In the genomic region with DNA sequence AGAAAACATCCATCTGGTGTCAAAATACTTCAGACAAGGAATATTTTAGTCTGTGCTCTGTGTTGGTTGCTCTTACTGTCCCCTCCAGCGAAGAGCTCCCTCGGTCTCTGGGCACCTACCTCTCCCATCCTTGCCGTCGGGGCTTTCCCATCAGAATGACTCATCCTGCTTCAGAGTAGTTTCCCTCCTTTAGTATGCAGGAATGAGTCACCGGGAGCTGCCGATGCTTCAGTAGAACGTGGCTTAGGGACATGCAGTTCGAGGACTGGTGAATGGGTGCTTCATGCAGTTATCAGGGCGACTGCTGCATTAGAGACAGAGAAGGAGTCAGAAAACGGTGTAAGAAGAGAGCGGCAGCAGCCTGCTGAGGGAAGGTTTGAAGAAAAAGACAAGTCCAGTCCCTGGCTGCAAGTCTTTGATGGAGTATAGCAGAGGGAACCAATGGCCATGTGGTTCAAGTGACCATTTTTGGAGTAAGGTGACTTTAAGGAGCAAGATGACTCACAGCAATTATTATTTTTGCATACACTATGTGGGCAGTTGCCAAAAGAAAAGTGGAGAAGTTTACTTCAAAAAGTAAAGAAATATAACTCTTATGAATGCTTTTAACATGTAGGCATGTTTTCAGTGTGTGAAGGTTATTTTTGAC, we compare ENCODE assay signal across 16 mouse cellular contexts.
DNase-seq lines count a peak whose midpoint lies in the region.
"Had no signal": no experiment of that assay in that cellular context is flagged by ENCODE, and none has a peak within 500 bp of the region (broad histone marks: within the 10 kb centered on the region; RNA-seq: fewer than 3 reads in every experiment).

No protein-coding gene starts in this region.

- H3K27ac ChIP-seq in hindbrain, embryonic 10.5 days = no peak overlapping the region
- H3K27ac ChIP-seq: forebrain, embryonic 12.5 days; liver, embryonic 12.5 days; midbrain, embryonic 12.5 days had no signal

- 82% methylated on average over 11 of the region's 11 CpGs for WGBS in hindbrain, embryonic 10.5 days

- peak; percentile 38 to 66 for DNase-seq in frontal cortex, adult 2 months (ENCODE audit: extremely low spot score in 1 of 2, low spot score in 1 of 2)
- no peak for DNase-seq in frontal cortex, postnatal 10 days (ENCODE audit: low spot score in 2 of 2)
- DNase-seq in 3T3-L1 (ENCODE audit: low read depth, low spot score) (peak; percentile 95), liver (no peak)
- peak; percentile 69 for DNase-seq in Muller cell, postnatal 12 days (ENCODE audit: inconsistent ontology term)
- peak; percentile 86 for DNase-seq in brain, adult 2 months (ENCODE audit: low read depth, low spot score)
- no peak for DNase-seq in hindbrain, embryonic 10.5 days (ENCODE audit: low spot score)
- no peak for DNase-seq in thymus, postnatal 10 days (ENCODE audit: low spot score in 2 of 2)
- DNase-seq: cerebellum, adult 8-10 months; kidney, adult 18-20 months; kidney, postnatal 4 days; right cerebral cortex, postnatal 4 days; thymus, adult 18-20 months had no signal

- no peak overlapping the region for H3K4me3 ChIP-seq in hindbrain, embryonic 10.5 days
- H3K4me3 ChIP-seq: forebrain, embryonic 12.5 days; liver, embryonic 12.5 days; midbrain, embryonic 12.5 days had no signal

- H3K9me3 ChIP-seq in hindbrain, embryonic 10.5 days = no peaks in the 10 kb centered on the region
- H3K9me3 ChIP-seq: forebrain, embryonic 12.5 days; liver, embryonic 12.5 days; midbrain, embryonic 12.5 days had no signal

- peaks cover 64% of the 10 kb centered on the region for H3K36me3 ChIP-seq in hindbrain, embryonic 10.5 days
- H3K36me3 ChIP-seq: liver, embryonic 12.5 days had no signal

- H3K27me3 ChIP-seq in hindbrain, embryonic 10.5 days (ENCODE audit: insufficient read depth, poor library complexity, severe bottlenecking) = no peaks in the 10 kb centered on the region
- H3K27me3 ChIP-seq: forebrain, embryonic 12.5 days; liver, embryonic 12.5 days; midbrain, embryonic 12.5 days had no signal

- no peaks in the 10 kb centered on the region for H3K4me1 ChIP-seq in hindbrain, embryonic 10.5 days (replicated peaks)
- H3K4me1 ChIP-seq: forebrain, embryonic 12.5 days; liver, embryonic 12.5 days; midbrain, embryonic 12.5 days had no signal

Comparison
In these comparisons a context has a peak if more than half of its experiments do, and no peak if none do; other contexts are left out.
1. DNase-seq: peak in frontal cortex, adult 2 months (2 of 2), 3T3-L1 (single experiment), Muller cell, postnatal 12 days (single experiment) and brain, adult 2 months (single experiment); none in frontal cortex, postnatal 10 days (0 of 2), liver (single experiment), hindbrain, embryonic 10.5 days (single experiment) and thymus, postnatal 10 days (0 of 2).